Mouse (Mus musculus) megakaryocyte, embryonic 14.5 days (primary cell): ENCODE measurements around the gene Stxbp5l.

Source experiments
- FLI1 ChIP-seq: IDR thresholded peaks from 2 replicates; pipeline ENCODE4 v1.6.1; 2012; ENCODE audit warnings: low read length, inconsistent platforms, mixed read lengths
- GATA1 ChIP-seq: IDR thresholded peaks from 3 replicates; pipeline ENCODE4 v1.6.1; 2012; ENCODE audit warnings: mixed read lengths, low read length, inconsistent platforms, borderline replicate concordance

DNA sequence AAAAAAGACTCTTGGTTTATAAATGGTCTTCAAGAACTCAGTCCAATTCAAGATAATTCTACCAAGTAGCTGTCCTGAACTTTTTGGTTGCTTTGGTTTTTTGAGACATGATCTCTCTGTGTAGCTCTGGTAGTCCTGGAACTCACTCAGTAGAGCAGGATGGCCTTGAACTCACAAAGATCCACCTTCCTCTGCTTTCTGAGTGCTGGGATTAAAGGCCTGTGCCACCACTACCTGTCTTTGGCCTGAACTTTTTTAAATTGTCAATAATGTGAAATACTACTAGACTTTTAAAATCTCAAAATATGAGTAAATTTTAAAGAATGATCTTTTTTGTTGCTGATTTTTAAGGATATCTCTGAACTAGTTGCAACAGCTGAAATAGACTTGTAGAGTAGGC is 176.0 kb downstream of the Stxbp5l start:
- TF ChIP-seq GATA1, result no peak
- no peak for TF ChIP-seq FLI1
